Mouse (Mus musculus): Measurements from ENCODE around the gene Cldnd1. TPM values are rescaled to one million over a fixed set of nuclear protein-coding genes. Genes with fewer than 3 reads are reported as not detected.

Cldnd1 gene
- total RNA-seq (2021), result 10 to 100 TPM; 56.8 to 66.4 TPM
- long read RNA-seq, experiment 1, transcript Cldnd1-201 (5 exons, 2,147 nt), result major isoform, 123 of 159 reads
- long read RNA-seq, experiment 1, transcript Cldnd1-204 (6 exons, 1,540 nt), result minor isoform, 9 of 159 reads
- long read RNA-seq, experiment 1, partial matches to known transcripts, result 4 of 159 reads
- long read RNA-seq, experiment 1, other reads (novel, unspliced or antisense), result 22 of 159 reads
- long read RNA-seq, experiment 2, transcript Cldnd1-201 (5 exons, 2,147 nt), result major isoform, 67 of 96 reads
- long read RNA-seq, experiment 2, transcript Cldnd1-204 (6 exons, 1,540 nt), result minor isoform, 8 of 96 reads
- long read RNA-seq, experiment 2, partial matches to known transcripts, result 6 of 96 reads
- long read RNA-seq, experiment 2, other reads (novel, unspliced or antisense), result 14 of 96 reads

DNA sequence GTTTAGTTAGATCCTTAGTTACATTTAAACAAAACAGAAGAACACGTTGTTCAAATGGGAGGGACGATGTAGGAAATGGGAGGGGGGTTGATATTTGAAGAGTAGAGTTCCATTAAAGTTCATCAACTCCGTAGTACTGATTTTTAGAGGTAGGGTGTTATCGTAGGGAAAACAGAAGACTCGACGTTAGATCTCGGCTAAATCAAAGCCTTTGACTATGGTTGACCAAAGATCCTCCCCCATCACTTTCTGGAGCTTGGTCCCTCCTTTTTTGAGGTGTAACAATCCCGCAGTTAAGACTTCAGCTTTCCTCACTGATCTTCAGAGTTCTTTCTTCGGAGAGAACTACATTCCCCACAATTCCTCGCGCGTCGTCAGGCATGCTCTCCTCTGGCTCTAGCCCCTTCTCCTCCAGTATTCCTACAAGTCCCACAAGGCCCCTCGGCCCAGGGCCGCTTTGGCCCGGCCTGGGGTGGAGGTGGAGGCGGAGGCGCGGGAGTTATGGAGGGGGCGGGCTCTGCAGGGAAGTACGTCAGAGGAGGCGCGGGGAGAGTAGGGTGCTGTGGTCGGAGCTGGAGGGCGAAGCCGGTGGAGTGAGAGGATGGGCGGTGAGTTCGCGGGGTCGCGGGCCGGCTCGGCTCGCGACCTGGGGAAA lies at the start of gene Cldnd1:
Cldnd1 (plus strand) TSS at position 434 of the 655 bp plus-strand sequence.
- DNase-seq (ENCODE audit: low spot score), result peak; percentile 96

DNA sequence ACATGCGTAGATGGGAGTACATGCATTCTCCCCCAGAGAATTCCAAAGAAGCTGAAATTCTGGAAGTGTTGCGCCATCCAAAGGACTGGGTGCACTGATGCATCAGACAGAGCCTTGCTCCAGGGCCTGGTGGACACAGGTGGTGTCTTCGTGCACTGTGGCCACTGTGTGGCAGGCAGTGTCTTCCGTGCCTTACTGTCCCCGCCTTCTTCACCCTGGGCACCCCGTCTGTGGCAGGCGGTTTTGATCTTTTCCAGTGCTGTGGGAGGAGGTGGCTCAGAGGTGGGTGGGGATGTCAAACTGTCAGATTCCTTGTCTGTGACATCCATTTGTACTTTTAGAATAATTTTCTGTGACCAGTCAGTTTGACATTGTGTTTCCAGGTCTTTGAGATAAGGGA lies 49.0 kb upstream of the Cldnd1 start:
- no peak for DNase-seq (ENCODE audit: low spot score)

DNA sequence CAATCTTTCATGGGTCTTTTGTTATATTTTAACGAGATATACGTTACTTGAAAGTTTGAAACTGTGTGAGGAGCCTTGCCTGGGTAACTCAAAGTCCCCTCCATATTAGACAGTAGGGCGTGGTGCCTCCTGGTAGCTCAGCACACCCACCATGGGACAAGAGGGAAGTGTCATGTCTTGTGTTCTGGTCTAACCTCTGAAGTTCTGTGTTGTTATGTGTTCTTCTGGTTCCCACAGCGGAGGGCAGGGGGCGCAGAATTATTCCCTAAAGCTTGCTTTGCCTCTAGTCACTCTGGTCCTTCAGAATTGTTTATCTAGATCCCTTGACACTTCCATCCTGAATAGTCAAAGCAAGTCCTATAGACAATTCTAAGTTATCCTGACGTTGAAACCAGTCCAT lies 45.7 kb upstream of the Cldnd1 start:
- DNase-seq (ENCODE audit: low spot score), result no peak

DNA sequence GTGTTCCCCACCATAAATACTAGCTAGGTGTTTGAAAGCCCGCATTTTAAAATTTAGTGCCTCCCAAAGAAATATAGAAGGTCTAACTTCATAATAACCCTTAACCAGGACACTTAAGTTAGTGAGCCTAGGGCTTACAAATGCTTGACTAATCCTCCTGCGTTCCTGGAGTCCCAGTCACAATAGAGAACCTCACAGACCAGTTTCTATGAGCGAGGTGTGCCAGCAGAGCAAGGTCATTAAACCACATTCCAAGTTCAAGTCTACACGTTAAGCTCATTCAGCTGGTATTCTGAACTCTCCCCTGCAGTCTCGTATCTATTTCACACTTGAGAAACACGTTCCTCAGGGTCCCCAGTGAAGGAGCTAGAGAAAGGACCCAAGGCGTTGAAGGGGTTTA lies 44.8 kb upstream of the Cldnd1 start:
- DNase-seq (ENCODE audit: low spot score), result no peak

DNA sequence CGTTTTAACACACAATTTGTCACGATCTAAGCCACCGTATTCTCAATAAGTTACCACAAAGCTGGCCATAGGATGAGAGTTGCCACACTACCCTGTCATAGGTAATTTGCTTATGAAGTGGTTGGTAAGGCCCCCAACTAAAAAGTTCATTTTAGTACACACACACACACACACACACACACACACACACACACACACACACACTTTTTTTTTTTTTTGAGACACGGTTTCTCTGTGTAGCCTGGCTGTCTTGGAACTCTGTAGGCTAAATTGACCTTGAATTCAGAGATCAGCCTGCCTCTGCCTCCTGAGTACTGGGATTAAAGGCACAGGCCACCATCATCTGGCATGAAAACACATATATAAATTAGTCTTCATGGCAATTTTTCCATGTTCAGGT lies 43.8 kb upstream of the Cldnd1 start:
- DNase-seq (ENCODE audit: low spot score), result no peak

DNA sequence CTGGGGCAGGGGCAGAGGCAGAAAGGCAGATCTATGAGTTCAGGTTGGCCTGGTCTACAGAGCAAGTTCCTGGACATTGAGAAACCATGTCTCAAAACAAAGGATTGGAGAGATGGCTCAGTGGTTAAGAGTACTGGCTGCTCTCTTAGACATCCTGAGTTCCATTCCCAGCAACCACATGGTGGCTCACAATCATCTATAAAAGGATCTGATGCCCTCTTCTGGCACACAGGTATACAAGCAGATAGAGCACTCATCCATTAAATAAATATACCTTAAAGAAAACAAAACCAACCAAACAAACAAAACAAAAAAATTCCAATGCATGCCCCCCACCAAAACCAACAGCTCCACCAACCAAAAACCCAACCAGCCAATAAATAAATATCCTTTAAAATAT lies 43.2 kb upstream of the Cldnd1 start:
- DNase-seq (ENCODE audit: low spot score), result no peak

DNA sequence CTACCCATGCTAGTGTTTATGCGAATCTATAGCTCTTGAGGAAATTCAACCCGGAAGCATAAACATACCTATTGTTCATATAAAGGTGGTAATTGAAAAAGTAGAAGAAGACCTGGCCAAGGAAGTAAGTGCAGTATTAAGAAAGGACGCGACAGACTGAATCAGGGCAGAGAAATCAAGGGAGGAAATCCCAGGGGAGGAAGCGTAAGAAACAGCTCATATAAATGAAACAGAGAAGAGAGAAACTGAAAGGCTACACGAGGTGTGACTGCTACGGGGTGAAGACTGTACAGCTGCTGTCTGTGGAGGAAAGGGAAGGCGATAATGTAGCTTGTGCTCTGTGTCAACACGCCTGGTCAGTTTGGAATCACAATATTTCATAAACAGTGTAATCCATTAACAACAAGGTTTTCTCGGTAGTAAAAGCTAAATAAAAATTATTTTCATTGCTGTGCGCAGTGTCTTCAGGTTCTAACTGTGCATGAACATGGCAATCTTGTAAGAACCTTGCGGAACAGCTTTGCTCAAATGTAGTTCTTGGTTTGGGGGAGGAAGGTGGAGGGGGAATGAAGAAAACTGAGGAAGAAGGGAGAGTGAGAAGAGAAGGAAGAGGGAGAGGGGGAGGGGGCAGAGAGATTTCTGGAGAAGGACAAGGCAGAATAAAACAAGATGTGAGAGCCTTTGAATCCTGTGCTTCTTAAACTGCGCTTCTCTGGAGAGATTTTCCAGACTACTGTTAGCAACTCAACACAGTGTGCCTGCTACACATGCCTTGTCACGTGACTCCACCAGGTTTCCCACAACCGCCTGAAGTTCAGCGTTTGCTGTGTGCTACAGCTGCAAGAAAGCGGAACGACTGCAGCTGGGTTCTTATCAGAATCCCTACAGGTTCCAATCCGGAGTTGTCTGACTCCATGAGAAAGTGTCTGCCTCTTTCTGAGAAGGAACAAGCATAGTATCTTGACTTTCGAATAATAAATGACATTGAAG lies 41.9 kb upstream of the Cldnd1 start:
- DNase-seq (ENCODE audit: low spot score), result no peak

DNA sequence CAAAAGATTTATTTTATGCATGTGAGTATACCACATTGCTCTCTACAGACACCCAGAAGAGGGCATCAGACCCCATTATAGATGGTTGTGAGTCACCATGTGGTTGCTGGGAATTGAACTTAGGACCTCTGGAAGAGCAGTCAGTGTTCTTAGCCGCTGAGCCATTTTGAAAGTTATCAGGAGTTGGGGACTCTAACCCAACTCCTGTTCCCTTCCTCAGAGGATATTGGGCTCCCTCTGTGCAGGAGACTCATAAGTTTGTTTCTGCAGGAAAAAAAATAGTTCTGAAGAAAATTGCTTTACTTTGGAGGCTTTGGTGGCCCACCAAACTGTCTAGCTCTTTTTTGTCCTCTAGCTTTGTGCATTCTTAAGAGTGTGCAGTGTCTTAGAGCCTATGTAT lies 39.2 kb upstream of the Cldnd1 start:
- DNase-seq (ENCODE audit: low spot score), result no peak

DNA sequence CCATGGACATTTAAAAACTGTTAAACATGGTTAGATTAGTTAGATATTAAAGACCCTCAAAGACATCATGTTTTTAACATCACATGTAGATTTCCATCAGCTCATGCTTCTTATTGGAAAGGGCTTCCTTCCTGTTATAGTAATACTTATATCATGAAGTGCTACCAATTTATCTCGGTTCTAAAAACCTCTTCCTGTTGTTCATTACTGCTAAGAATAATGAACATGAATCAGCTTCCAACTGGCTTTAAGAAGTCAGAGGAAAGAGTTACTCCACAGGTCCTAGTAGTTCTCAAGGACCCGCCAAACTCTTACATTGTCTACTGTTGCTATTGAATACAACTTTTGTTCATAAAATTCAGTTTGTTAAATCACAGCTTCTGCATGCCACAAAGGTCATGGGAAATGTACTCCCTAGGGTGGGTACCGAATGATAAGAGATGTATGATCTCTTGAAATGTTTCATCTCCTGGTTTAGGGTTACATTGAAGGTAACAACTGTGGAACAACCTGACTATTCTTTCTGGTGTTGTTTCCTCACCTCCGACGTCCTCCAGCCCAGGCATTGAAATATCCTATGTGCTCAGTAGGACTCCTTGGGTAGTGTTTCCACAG lies 38.0 kb upstream of the Cldnd1 start:
- DNase-seq (ENCODE audit: low spot score), result no peak

DNA sequence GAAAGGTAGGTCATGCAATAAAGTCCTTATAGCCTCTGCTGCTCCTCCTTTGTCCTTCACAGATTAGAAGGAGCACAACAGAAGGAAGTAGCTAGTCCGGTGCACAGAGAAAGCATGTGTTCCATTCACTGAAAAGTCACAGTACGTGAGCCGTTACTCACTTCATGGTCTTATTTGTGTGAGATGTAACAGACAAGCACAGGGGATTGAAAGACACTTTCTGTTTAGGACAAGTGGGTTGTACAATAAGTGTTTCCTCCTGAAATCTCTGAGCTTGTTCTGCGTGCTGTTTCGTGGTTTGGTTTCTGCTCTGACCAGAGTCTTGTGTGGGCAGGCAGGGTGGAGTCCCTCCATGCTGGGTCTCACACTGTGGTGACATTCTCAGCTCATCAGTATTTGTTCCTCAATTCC lies 37.4 kb upstream of the Cldnd1 start:
- DNase-seq (ENCODE audit: low spot score), result no peak

DNA sequence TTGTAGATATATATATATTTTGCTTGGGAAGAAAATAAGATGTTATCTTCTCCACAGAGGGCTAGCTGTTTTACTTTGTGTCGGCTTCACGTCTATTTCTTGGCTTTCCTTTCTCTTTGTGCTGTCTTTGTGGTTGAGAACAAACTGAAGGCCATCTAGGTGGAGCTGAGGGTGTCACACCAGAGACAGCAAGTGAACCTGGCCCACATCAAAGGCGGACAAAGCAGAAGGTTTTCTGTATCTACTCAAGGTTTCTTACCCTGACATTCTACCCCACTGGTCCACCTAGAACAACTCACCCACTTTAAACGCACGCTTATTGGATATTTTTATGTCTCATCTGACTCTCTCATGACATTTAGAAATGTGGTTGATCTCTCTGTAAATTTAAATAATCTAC lies 33.6 kb upstream of the Cldnd1 start:
- DNase-seq (ENCODE audit: low spot score), result no peak

DNA sequence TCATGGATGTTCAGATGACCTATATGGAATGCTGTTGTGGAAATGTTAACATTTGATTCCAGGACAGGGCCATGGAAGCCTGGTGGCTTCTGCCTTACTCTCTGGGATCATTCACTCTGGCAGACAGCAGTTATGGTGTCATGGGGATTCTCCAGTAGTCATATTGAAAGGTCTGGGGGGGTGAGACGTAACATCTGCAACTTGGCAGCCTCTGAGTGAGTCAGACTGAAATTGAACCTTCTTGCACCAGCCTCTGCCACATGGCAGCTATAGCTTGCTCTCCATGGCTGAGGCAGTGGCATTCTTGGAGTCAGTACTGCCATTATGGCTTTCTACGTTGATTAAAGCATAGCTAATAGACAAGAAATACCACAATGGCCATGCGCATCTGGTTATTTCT lies 30.9 kb upstream of the Cldnd1 start:
- DNase-seq (ENCODE audit: low spot score), result no peak

DNA sequence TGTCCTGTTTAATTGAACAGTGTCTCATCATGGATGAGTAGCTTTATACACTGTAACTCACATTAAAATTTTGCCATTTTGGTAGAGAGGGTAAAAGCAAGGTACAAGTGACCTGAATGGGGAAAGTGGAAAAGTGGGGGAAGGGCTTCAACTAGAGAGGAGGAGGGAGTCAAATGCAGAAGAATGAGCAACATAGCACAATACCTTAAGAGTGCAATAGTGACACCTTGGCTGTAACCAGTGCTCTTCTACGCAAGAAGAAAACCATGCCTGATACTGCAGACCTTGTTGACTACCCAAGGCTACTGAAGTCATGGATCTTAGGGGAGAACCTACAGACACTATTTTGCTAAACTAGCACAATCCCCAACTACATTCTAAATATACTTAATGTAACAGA lies 30.4 kb upstream of the Cldnd1 start:
- DNase-seq (ENCODE audit: low spot score), result no peak

DNA sequence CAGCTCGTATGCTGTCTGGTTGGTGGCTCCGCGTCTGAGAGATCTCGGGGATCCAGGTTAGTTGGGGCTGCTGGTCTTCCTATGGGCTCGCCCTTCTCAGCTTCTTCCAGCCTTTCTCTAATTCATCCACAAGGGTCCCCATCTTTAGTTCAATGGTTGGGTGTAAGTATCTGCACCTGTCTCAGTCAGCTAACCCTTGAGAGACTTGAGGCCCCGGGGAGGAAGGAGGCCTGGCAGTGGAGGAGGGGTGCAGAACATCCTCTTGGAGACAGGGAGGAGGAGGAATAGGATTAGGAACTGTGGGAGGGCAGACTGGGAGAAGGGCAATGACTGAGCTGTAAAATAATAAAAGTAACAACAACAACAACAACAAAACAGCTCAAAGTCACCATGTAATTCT lies 27.5 kb upstream of the Cldnd1 start:
- DNase-seq (ENCODE audit: low spot score), result no peak

DNA sequence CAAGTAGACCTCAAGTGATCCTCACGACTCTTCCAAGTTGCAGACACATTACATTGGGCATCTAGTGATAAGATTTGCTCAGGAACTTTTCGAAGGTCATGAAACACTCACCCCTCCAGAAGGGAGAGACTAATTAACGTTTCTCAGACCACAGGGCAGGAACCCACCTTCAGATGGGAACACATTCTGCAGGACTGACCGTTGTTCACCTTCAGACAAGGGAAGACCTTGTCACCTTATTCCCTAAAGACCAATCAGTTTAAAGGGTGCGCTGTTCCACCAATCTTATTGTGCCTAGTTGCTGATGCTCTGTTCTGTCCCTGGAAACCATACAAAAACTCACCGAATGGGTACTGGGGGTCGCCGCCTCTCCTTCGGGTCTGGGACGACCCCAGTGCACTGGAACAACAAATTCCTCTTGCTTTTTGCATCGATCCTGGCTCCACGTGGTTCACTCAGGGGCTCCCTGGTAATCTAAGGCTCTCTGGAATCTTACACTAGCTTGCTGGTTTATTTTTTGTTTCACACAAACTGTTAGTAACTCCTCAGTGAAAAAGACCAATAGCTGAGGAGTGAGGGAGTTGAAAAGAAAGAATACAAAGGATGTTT lies 26.8 kb upstream of the Cldnd1 start:
- no peak for DNase-seq (ENCODE audit: low spot score)

DNA sequence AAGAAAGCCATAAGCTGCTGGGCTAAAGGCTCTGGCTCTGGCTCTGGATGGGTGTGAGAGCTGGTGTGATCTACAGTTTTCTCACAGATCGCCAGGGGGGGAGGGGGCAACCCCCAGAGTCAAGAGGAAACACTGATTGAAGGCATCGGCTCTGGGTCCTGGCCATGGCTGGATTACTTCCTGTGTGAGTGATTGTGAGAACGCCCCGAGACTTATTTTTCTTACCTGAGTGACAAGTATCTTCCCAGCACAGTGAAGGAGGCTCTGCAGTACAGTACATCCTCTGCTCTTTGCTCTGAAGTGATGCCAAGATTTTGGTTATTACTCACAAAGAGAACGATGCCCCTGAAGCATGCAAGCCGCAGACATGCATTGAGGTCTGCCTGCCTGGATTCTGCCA lies 25.9 kb upstream of the Cldnd1 start:
- DNase-seq (ENCODE audit: low spot score), result no peak

DNA sequence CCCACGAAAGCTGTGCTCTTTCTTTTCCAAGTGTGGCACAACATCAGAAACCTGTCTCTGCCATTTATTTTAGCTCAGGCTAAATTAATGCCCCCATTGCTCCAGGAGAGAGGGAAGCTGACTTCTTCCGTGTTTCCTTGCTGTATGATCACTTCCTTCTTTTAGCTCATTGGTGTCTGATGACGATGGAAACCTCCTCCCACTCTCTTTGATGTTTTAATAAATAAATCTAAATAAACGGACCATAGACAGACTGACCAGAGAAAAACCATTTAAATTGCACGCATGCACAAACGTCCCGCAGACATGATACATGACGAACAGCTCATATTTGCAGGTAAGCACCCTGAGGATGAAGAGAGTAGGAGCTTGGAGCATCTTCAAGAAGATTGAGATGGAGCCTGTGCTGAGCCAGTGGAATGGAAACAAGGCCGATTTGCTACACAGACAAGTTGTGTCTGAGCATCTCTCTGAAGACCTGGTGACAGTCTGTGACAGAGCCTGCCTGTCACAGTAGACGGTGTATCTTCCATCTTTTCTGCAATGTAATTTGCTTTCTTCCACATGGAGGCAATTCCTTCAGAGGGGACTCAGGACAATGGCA lies 25.3 kb upstream of the Cldnd1 start:
- no peak for DNase-seq (ENCODE audit: low spot score)

DNA sequence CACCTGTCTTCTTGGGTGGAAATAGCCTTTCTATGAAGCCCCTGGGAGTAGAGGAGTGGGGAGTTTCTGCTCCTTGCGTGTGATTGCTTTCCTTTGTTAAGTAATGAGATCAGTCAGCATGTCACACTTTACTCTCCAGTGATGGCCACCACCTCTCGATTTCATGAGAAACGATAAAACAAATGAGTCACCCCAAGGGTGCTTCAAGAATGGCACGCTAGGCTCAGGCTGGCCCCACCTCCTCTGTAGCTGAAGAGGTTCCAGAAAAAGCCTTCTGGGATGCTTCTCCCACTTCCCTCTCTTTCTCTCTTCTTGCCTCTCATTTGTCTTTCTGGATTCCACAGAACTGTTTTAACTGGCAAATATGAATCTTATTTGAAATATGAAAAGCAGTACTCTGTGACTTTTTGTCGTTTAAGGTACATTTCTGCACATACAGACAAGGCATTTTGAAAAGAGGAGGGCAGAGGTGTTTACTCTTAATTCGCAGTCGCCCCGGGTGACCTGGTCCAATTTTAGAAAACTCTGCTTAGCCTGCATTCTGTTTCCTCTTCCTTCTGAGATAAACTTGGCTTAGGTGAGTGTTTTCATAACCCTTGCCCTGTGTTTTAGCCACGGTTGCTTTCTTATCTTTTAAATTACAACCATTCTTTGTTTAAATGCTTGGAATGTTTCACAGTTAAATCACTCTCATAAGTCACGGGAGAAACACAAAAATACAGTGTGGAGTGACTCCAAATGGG lies 24.2 kb upstream of the Cldnd1 start:
- DNase-seq (ENCODE audit: low spot score), result no peak

DNA sequence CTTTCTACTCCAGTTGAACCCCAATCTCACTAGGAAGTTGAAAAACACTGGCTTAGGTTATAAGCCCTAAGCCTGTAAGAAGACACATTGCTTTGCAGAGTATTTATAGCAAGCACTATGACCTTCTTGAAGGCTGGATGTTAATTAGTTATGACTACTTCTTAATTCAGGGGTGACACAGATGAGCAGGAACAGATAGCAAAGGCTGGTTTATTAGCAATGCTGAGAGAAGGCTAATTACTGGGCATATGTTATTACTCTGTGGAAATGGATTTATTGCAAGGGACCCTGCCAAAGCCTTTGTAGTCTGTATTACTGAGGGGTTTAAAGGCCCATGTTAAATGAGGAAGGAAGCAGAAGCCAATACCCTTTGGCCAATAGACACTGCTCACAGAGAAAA lies 22.7 kb upstream of the Cldnd1 start:
- no peak for DNase-seq (ENCODE audit: low spot score)
